Mouse (Mus musculus): Measurements from ENCODE around the gene Ost4. TPM values are rescaled to one million over a fixed set of nuclear protein-coding genes. Genes with fewer than 3 reads are reported as not detected.

Gene Ost4
- polyA plus RNA-seq, 1 experiment from 2014 or later = 377 TPM

- H3K9me3 ChIP-seq (replicated peaks) = no peaks in the 10 kb centered on the region
- no peak overlapping the region for H3K27ac ChIP-seq
- no peak for ATAC-seq (ENCODE audit: low read depth)
- WGBS (ENCODE audit: insufficient replicate concordance) = 67% methylated on average over 6 of the region's 6 CpGs
- peak overlapping the region; percentile 66; the same call in 1 of the 2 replicates for H3K4me2 ChIP-seq
- peaks cover 18% of the 10 kb centered on the region for H3K4me1 ChIP-seq (replicated peaks)
- H3K36me3 ChIP-seq = no peaks in the 10 kb centered on the region
- no peak for DNase-seq
- peaks cover 29% of the 10 kb centered on the region for H3K27me3 ChIP-seq
- H3K9ac ChIP-seq = no peak overlapping the region
- H3K4me3 ChIP-seq (replicated peaks) = peak overlapping the region; percentile 49; the same call in 1 of the 2 replicates
These were observed 36.8 kb upstream of the Ost4 start for GRCm38 (mm10) chr5:30944344-30944743.

GRCm38 (mm10) chr5:30943004-30943403, 35.4 kb upstream of the Ost4 start:
- no peak for DNase-seq
- WGBS (ENCODE audit: insufficient replicate concordance) = 81% methylated on average over 2 of the region's 2 CpGs

GRCm38 (mm10) chr5:30934725-30935461, 27.3 kb upstream of the Ost4 start:
- Histone ChIP-seq H3K4me3 (replicated peaks) (no peak overlapping the region), H3K36me3 (no peaks in the 10 kb centered on the region), H3K9ac (no peak overlapping the region), H3K9me3 (replicated peaks) (no peaks in the 10 kb centered on the region), H3K27ac (no peak overlapping the region), H3K4me1 (replicated peaks) (no peaks in the 10 kb centered on the region), H3K27me3 (no peaks in the 10 kb centered on the region), H3K4me2 (no peak overlapping the region)
- ATAC-seq (ENCODE audit: low read depth) (no peak), DNase-seq (no peak)
- 76% methylated on average over 5 of the region's 5 CpGs for whole genome bisulfite sequencing (ENCODE audit: insufficient replicate concordance)

More at GRCm38 (mm10) chr5:30943004-30943403, 35.4 kb upstream of the Ost4 start:
- no peak overlapping the region for H3K9ac ChIP-seq
- H3K27me3 ChIP-seq = peaks cover 29% of the 10 kb centered on the region
- H3K4me1 ChIP-seq (replicated peaks) = peaks cover 10% of the 10 kb centered on the region
- H3K36me3 ChIP-seq = no peaks in the 10 kb centered on the region
- no peak overlapping the region for H3K27ac ChIP-seq
- no peaks in the 10 kb centered on the region for H3K9me3 ChIP-seq (replicated peaks)
- no peak overlapping the region for H3K4me2 ChIP-seq
- ATAC-seq (ENCODE audit: low read depth) = no peak
- H3K4me3 ChIP-seq (replicated peaks) = no peak overlapping the region

- no peak overlapping the region for H3K9ac ChIP-seq
- H3K36me3 ChIP-seq = no peaks in the 10 kb centered on the region
- no peak overlapping the region for H3K27ac ChIP-seq
- DNase-seq (no peak), ATAC-seq (ENCODE audit: low read depth) (no peak)
- no peak overlapping the region for H3K4me2 ChIP-seq
- no peaks in the 10 kb centered on the region for H3K27me3 ChIP-seq
- H3K4me3 ChIP-seq (replicated peaks) = no peak overlapping the region
- no peaks in the 10 kb centered on the region for H3K4me1 ChIP-seq (replicated peaks)
- WGBS (ENCODE audit: insufficient replicate concordance) = 57% methylated on average over 5 of the region's 5 CpGs
- H3K9me3 ChIP-seq (replicated peaks) = no peaks in the 10 kb centered on the region
These were observed 26.1 kb upstream of the Ost4 start for GRCm38 (mm10) chr5:30933705-30934104.

GRCm38 (mm10) chr5:30931378-30931777, 23.8 kb upstream of the Ost4 start:
- Histone ChIP-seq H3K4me2 (no peak overlapping the region), H3K36me3 (no peaks in the 10 kb centered on the region), H3K27me3 (no peaks in the 10 kb centered on the region), H3K4me1 (replicated peaks) (0 out of 2 replicates have a peak, but pooled peaks cover 8% of the 10 kb centered on the region), H3K9ac (no peak overlapping the region), H3K27ac (no peak overlapping the region), H3K4me3 (replicated peaks) (no peak overlapping the region), H3K9me3 (replicated peaks) (no peaks in the 10 kb centered on the region)
- ATAC-seq (ENCODE audit: low read depth) (no peak), DNase-seq (no peak)
- WGBS (ENCODE audit: insufficient replicate concordance) = 62% methylated on average over 4 of the region's 4 CpGs

- Histone ChIP-seq H3K9me3 (replicated peaks) (no peaks in the 10 kb centered on the region), H3K4me3 (replicated peaks) (no peak overlapping the region), H3K4me1 (replicated peaks) (0 out of 2 replicates have a peak, but pooled peaks cover 8% of the 10 kb centered on the region), H3K9ac (no peak overlapping the region), H3K27me3 (no peaks in the 10 kb centered on the region), H3K27ac (no peak overlapping the region), H3K4me2 (no peak overlapping the region), H3K36me3 (no peaks in the 10 kb centered on the region)
- WGBS (ENCODE audit: insufficient replicate concordance) = 74% methylated on average over 6 of the region's 6 CpGs
- no peak for ATAC-seq (ENCODE audit: low read depth)
- no peak for DNase-seq
These were observed 23.3 kb upstream of the Ost4 start for GRCm38 (mm10) chr5:30930846-30931245.

- Histone ChIP-seq H3K27me3 (no peaks in the 10 kb centered on the region), H3K9me3 (replicated peaks) (no peaks in the 10 kb centered on the region), H3K27ac (no peak overlapping the region), H3K4me2 (no peak overlapping the region), H3K9ac (no peak overlapping the region), H3K4me1 (replicated peaks) (0 out of 2 replicates have a peak, but pooled peaks cover 8% of the 10 kb centered on the region), H3K4me3 (replicated peaks) (no peak overlapping the region), H3K36me3 (no peaks in the 10 kb centered on the region)
- DNase-seq (no peak), ATAC-seq (ENCODE audit: low read depth) (0 out of 2 replicates have a peak, but pooled peaks have one; percentile 21)
- 64% methylated on average over 4 of the region's 4 CpGs for WGBS (ENCODE audit: insufficient replicate concordance)
These were observed 22.5 kb upstream of the Ost4 start for GRCm38 (mm10) chr5:30930121-30930520.

GRCm38 (mm10) chr5:30927945-30928529, 20.4 kb upstream of the Ost4 start:
- H3K36me3 ChIP-seq = 0 out of 2 replicates have a peak, but pooled peaks cover 9% of the 10 kb centered on the region
- WGBS (ENCODE audit: insufficient replicate concordance) = 42% methylated on average over 7 of the region's 7 CpGs
- H3K4me2 ChIP-seq = no peak overlapping the region
- H3K4me3 ChIP-seq (replicated peaks) = no peak overlapping the region
- H3K9ac ChIP-seq = no peak overlapping the region
- no peak overlapping the region for H3K27ac ChIP-seq
- peaks cover 24% of the 10 kb centered on the region for H3K4me1 ChIP-seq (replicated peaks)
- no peak for DNase-seq
- no peaks in the 10 kb centered on the region for H3K9me3 ChIP-seq (replicated peaks)
- no peak for ATAC-seq (ENCODE audit: low read depth)
- H3K27me3 ChIP-seq = no peaks in the 10 kb centered on the region

- no peak overlapping the region for H3K27ac ChIP-seq
- H3K4me3 ChIP-seq (replicated peaks) = no peak overlapping the region
- WGBS (ENCODE audit: insufficient replicate concordance) = 59% methylated on average over 2 of the region's 2 CpGs
- peaks cover 40% of the 10 kb centered on the region for H3K4me1 ChIP-seq (replicated peaks)
- 0 out of 2 replicates have a peak, but pooled peaks cover 9% of the 10 kb centered on the region for H3K36me3 ChIP-seq
- no peak for ATAC-seq (ENCODE audit: low read depth)
- no peak for DNase-seq
- no peak overlapping the region for H3K9ac ChIP-seq
- no peaks in the 10 kb centered on the region for H3K9me3 ChIP-seq (replicated peaks)
- H3K4me2 ChIP-seq = no peak overlapping the region
- H3K27me3 ChIP-seq = no peaks in the 10 kb centered on the region
These were observed 18.5 kb upstream of the Ost4 start for GRCm38 (mm10) chr5:30926073-30926472.

- DNase-seq (no peak), ATAC-seq (ENCODE audit: low read depth) (no peak)
- Histone ChIP-seq H3K4me3 (replicated peaks) (no peak overlapping the region), H3K9me3 (replicated peaks) (no peaks in the 10 kb centered on the region), H3K36me3 (peaks cover 17% of the 10 kb centered on the region), H3K9ac (no peak overlapping the region), H3K4me1 (replicated peaks) (peaks cover 49% of the 10 kb centered on the region), H3K27me3 (no peaks in the 10 kb centered on the region), H3K27ac (no peak overlapping the region), H3K4me2 (no peak overlapping the region)
- WGBS (ENCODE audit: insufficient replicate concordance) = 80% methylated on average over 5 of the region's 5 CpGs
These were observed 17.6 kb upstream of the Ost4 start for GRCm38 (mm10) chr5:30925217-30925616.

- ATAC-seq (ENCODE audit: low read depth) (no peak), DNase-seq (no peak)
- no peaks in the 10 kb centered on the region for H3K27me3 ChIP-seq
- H3K4me2 ChIP-seq = no peak overlapping the region
- no peak overlapping the region for H3K9ac ChIP-seq
- peaks cover 24% of the 10 kb centered on the region for H3K36me3 ChIP-seq
- H3K27ac ChIP-seq = no peak overlapping the region
- H3K9me3 ChIP-seq (replicated peaks) = no peaks in the 10 kb centered on the region
- H3K4me1 ChIP-seq (replicated peaks) = peaks cover 55% of the 10 kb centered on the region
- no peak overlapping the region for H3K4me3 ChIP-seq (replicated peaks)
- WGBS (ENCODE audit: insufficient replicate concordance) = 76% methylated on average over 8 of the region's 8 CpGs
These were observed 17.0 kb upstream of the Ost4 start for GRCm38 (mm10) chr5:30924614-30925013.

All from liver, embryonic 13.5 days (tissue).